ENCODE assay signal across 5 mouse cellular contexts in genomic region chr4:44565126-44566082, GRCm38 (mm10).
"Had no signal": no experiment of that assay in that cellular context is flagged by ENCODE, and none has a peak within 500 bp of the region (broad histone marks: within the 10 kb centered on the region; RNA-seq: fewer than 3 reads in every experiment).

No protein-coding gene starts in this region.

- H3K9me3 ChIP-seq: limb, embryonic 13.5 days; neural tube, embryonic 12.5 days; stomach, embryonic 15.5 days had no signal

- H3K4me3 ChIP-seq: layer of hippocampus, adult 2 months; limb, embryonic 13.5 days; neural tube, embryonic 12.5 days; stomach, embryonic 15.5 days had no signal

- H3K4me1 ChIP-seq: stomach, embryonic 15.5 days had no signal

- H3K4me2 ChIP-seq: limb, embryonic 13.5 days; neural tube, embryonic 12.5 days; stomach, embryonic 15.5 days had no signal

- H3K36me3 ChIP-seq: limb, embryonic 13.5 days; neural tube, embryonic 12.5 days; stomach, embryonic 15.5 days had no signal

- H3K9ac ChIP-seq: limb, embryonic 13.5 days; liver, embryonic 14.5 days; neural tube, embryonic 12.5 days; stomach, embryonic 15.5 days had no signal

- H3K27ac ChIP-seq: layer of hippocampus, adult 2 months; limb, embryonic 13.5 days; liver, embryonic 14.5 days; neural tube, embryonic 12.5 days; stomach, embryonic 15.5 days had no signal
